Comparison of ENCODE assay signal across 14 mouse cellular contexts in genomic region chr2:104915709-104916108, GRCm38 (mm10). TPM values are rescaled to one million over a fixed set of nuclear protein-coding genes. Genes with fewer than 3 reads are reported as not detected.
DNase-seq lines count a peak whose midpoint lies in the region; ATAC-seq and TF ChIP-seq lines count a peak whose summit lies in the region.
"Had no signal": no experiment of that assay in that cellular context is flagged by ENCODE, and none has a peak within 500 bp of the region (broad histone marks: within the 10 kb centered on the region; RNA-seq: fewer than 3 reads in every experiment).

No protein-coding gene starts in this region.

- H3K27me3 ChIP-seq in hindbrain, postnatal 0 days (ENCODE audit: insufficient read depth, low read length): no peaks in the 10 kb centered on the region
- no peaks in the 10 kb centered on the region for H3K27me3 ChIP-seq in hindbrain, embryonic 16.5 days (replicated peaks; ENCODE audit: control insufficient read depth, insufficient read depth, low read length)
- no peaks in the 10 kb centered on the region for H3K27me3 ChIP-seq in thymus, adult 2 months (ENCODE audit: control insufficient read depth, insufficient read depth, low read length)
- H3K27me3 ChIP-seq: embryonic facial prominence, embryonic 13.5 days; hindbrain, embryonic 12.5 days; limb, embryonic 15.5 days; neural tube, embryonic 12.5 days had no signal

- TF ChIP-seq CTCF in hindbrain, postnatal 0 days (IDR thresholded peaks at IDR 0.05; ENCODE audit: low read depth): 0 out of 2 replicates have a peak, but pooled peaks have one; percentile 3
- no peak for TF ChIP-seq CTCF in thymus, adult 2 months (IDR thresholded peaks at IDR 0.05; ENCODE audit: borderline replicate concordance, control insufficient read depth, extremely low read depth, insufficient read depth, low read length, poor library complexity)

- H3K4me3 ChIP-seq in hindbrain, postnatal 0 days (ENCODE audit: low read length): no peak overlapping the region
- H3K4me3 ChIP-seq in hindbrain, embryonic 16.5 days (ENCODE audit: low read length): no peak overlapping the region
- no peak overlapping the region for H3K4me3 ChIP-seq in thymus, adult 2 months (ENCODE audit: control insufficient read depth, insufficient read depth, low read length)
- H3K4me3 ChIP-seq: embryonic facial prominence, embryonic 13.5 days; heart, embryonic 10.5 days; hindbrain, embryonic 12.5 days; limb, embryonic 15.5 days; neural tube, embryonic 12.5 days had no signal

- intact Hi-C loops in heart, postnatal 36 days (cut with DNase I): no loop called here

- no peak overlapping the region for H3K9ac ChIP-seq in hindbrain, postnatal 0 days (replicated peaks; ENCODE audit: low read length)
- H3K9ac ChIP-seq in hindbrain, embryonic 16.5 days (ENCODE audit: low read depth, low read length): no peak overlapping the region
- H3K9ac ChIP-seq: embryonic facial prominence, embryonic 13.5 days; hindbrain, embryonic 12.5 days; limb, embryonic 15.5 days; neural tube, embryonic 12.5 days had no signal

- no peak overlapping the region for H3K27ac ChIP-seq in hindbrain, postnatal 0 days
- H3K27ac ChIP-seq in hindbrain, embryonic 16.5 days (ENCODE audit: low read depth, low read length): no peak overlapping the region
- H3K27ac ChIP-seq in thymus, adult 2 months (ENCODE audit: control insufficient read depth, insufficient read depth, low read length): no peak overlapping the region
- H3K27ac ChIP-seq: embryonic facial prominence, embryonic 13.5 days; heart, embryonic 10.5 days; hindbrain, embryonic 12.5 days; limb, embryonic 15.5 days; neural tube, embryonic 12.5 days had no signal

- ATAC-seq in hindbrain, postnatal 0 days: no peak
- no peak for ATAC-seq in hindbrain, embryonic 16.5 days

- H3K4me2 ChIP-seq in hindbrain, postnatal 0 days (ENCODE audit: low read depth, low read length): no peak overlapping the region
- no peak overlapping the region for H3K4me2 ChIP-seq in hindbrain, embryonic 16.5 days (ENCODE audit: low read length)
- H3K4me2 ChIP-seq: embryonic facial prominence, embryonic 13.5 days; hindbrain, embryonic 12.5 days; limb, embryonic 15.5 days; neural tube, embryonic 12.5 days had no signal

- no peaks in the 10 kb centered on the region for H3K36me3 ChIP-seq in hindbrain, postnatal 0 days (ENCODE audit: insufficient read depth, low read length)
- no peaks in the 10 kb centered on the region for H3K36me3 ChIP-seq in hindbrain, embryonic 16.5 days (ENCODE audit: control insufficient read depth, insufficient read depth, low read length)
- H3K36me3 ChIP-seq in thymus, adult 2 months (ENCODE audit: control insufficient read depth, insufficient read depth, low read length): no peaks in the 10 kb centered on the region
- H3K36me3 ChIP-seq: embryonic facial prominence, embryonic 13.5 days; heart, embryonic 10.5 days; hindbrain, embryonic 12.5 days; limb, embryonic 15.5 days; neural tube, embryonic 12.5 days had no signal

- no peak for TF ChIP-seq POLR2A in thymus, adult 2 months (IDR thresholded peaks at IDR 0.05; ENCODE audit: control insufficient read depth, extremely low read depth, insufficient read depth, low read length, poor library complexity)

- no peaks in the 10 kb centered on the region for H3K4me1 ChIP-seq in hindbrain, postnatal 0 days (ENCODE audit: insufficient read depth, low read length)
- H3K4me1 ChIP-seq in hindbrain, embryonic 16.5 days (ENCODE audit: control insufficient read depth, insufficient read depth, low read depth, low read length): no peaks in the 10 kb centered on the region
- no peaks in the 10 kb centered on the region for H3K4me1 ChIP-seq in thymus, adult 2 months (replicated peaks; ENCODE audit: control insufficient read depth, insufficient read depth, low read length)
- H3K4me1 ChIP-seq: embryonic facial prominence, embryonic 13.5 days; heart, embryonic 10.5 days; hindbrain, embryonic 12.5 days; limb, embryonic 15.5 days; neural tube, embryonic 12.5 days had no signal

- no peak for DNase-seq in hindbrain, postnatal 0 days (ENCODE audit: low spot score)
- DNase-seq in thymus, adult 2 months: peak; percentile 16
- DNase-seq in thymus, adult 18-20 months: no peak
- peak; percentile 57 for DNase-seq in ZHBTc4 (ENCODE audit: low read depth, low spot score)
- DNase-seq in thymus, postnatal 25 days: peak; percentile 6
- no peak for DNase-seq in left cerebral cortex, adult 8-10 months (ENCODE audit: low spot score in 2 of 2)
- DNase-seq in heart, postnatal 36 days: no peak
- DNase-seq: cerebellum, adult 11 months had no signal

- 85% methylated on average over 3 of the region's 3 CpGs for WGBS in hindbrain, postnatal 0 days
- 80% methylated on average over 3 of the region's 3 CpGs for WGBS in hindbrain, embryonic 16.5 days
- 96% methylated on average over 3 of the region's 3 CpGs for WGBS in thymus, adult 2 months

- no peaks in the 10 kb centered on the region for H3K9me3 ChIP-seq in hindbrain, postnatal 0 days (ENCODE audit: low read length)
- H3K9me3 ChIP-seq in hindbrain, embryonic 16.5 days (ENCODE audit: control insufficient read depth, low read length): no peaks in the 10 kb centered on the region
- H3K9me3 ChIP-seq: embryonic facial prominence, embryonic 13.5 days; heart, embryonic 10.5 days; hindbrain, embryonic 12.5 days; limb, embryonic 15.5 days; neural tube, embryonic 12.5 days had no signal

RNA-seq across cellular contexts. Expression of gene Ccdc73, which starts 48.1 kb away (rescaled TPM):
- 15.2 TPM in 1 of 2 replicates, not detected in the other for total RNA-seq in hindbrain, postnatal 0 days (2014; rRNA removed)
- 3.7 and 5.2 TPM in 2 replicates for polyA plus RNA-seq in hindbrain, postnatal 0 days (2015; fragmentation: Nextera tagmentation; extraction: Ambion mirVana)
- 5.9 and 6.9 TPM in 2 replicates for polyA plus RNA-seq in hindbrain, embryonic 16.5 days (2015; fragmentation: Nextera tagmentation; extraction: Ambion mirVana)
- 0.77 TPM in 1 of 2 replicates, not detected in the other for polyA plus RNA-seq in thymus, adult 2 months (2012; rRNA removed)
- total RNA-seq in left cerebral cortex, adult 8-10 months (2022): 1 to 10 TPM in 1 of 4 experiments, not detected in 3; 3.3 TPM
- total RNA-seq in heart, postnatal 36 days (2021): 1 to 10 TPM; 3.1 to 4.8 TPM

Comparison
In these comparisons a context has a peak if more than half of its experiments do, and no peak if none do; other contexts are left out.
1. DNase-seq: peak in thymus, adult 2 months (single experiment), ZHBTc4 (single experiment) and thymus, postnatal 25 days (single experiment); none in hindbrain, postnatal 0 days (single experiment), thymus, adult 18-20 months (0 of 2), left cerebral cortex, adult 8-10 months (0 of 2) and heart, postnatal 36 days (0 of 2).